Mouse (Mus musculus) erythroblast, embryonic 14.5 days (primary cell): ENCODE results near the gene Smarcal1.

Experiments
- GATA1 ChIP-seq: IDR thresholded peaks from 2 replicates; pipeline ENCODE4 v1.6.1; 2012; ENCODE audit warnings: low read length, inconsistent platforms, mixed read lengths
- TAL1 ChIP-seq: IDR thresholded peaks from 3 replicates; pipeline ENCODE4 v1.6.1; 2012; ENCODE audit warnings: low read length, inconsistent platforms, mixed read lengths

DNA sequence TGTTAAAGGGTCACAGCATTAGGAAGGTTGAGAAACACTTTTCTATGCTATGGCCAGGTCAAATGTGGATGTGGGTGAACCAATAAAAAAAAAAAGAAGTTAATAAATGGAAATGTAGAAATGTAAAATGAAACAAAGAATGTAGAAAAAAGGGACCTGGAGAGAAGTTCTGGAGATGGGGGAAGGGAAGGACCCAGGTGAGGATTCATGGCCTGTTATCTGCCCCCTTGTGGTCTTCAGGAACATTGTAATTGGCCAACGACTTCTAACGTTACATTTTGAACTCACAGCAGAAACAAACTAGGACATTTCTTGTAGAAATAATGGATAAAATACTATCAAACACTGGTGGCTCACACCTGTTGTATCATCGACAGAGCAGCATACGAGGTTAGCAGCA is 7.9 kb upstream of the Smarcal1 start:
- TF ChIP-seq TAL1 (no peak), GATA1 (no peak)
